35 mouse cellular contexts compared by ENCODE assay signal in the genomic region with DNA sequence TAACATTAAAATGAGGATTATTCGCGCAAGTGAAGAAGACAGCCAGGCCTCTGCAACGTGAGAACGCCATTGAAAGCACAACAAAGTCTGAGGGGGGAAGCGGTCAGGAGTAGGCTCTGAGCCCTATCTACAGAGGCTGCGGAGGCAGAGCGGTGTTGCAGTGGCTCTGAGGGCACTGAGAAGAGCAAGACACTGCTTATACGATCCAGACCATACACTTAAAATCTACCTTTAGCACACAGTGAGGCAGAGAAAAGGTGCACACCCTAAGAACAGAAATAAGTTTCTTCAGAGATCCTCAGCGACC. TPM values are rescaled to one million over a fixed set of nuclear protein-coding genes. Genes with fewer than 3 reads are reported as not detected.
DNase-seq lines count a peak whose midpoint lies in the region; ATAC-seq lines count a peak whose summit lies in the region.
"Had no signal": no experiment of that assay in that cellular context is flagged by ENCODE, and none has a peak within 500 bp of the region (broad histone marks: within the 10 kb centered on the region; RNA-seq: fewer than 3 reads in every experiment).

No protein-coding gene starts in this region.

- peaks cover 40% of the 10 kb centered on the region for H3K27me3 ChIP-seq in hindbrain, embryonic 15.5 days
- H3K27me3 ChIP-seq in hindbrain, embryonic 10.5 days (ENCODE audit: insufficient read depth, poor library complexity, severe bottlenecking): peaks cover 64% of the 10 kb centered on the region
- peaks cover 8% of the 10 kb centered on the region; the same call in 1 of the 2 replicates for H3K27me3 ChIP-seq in forebrain, embryonic 11.5 days (ENCODE audit: control insufficient read depth, insufficient read depth, low read length)
- peaks cover 47% of the 10 kb centered on the region for H3K27me3 ChIP-seq in forebrain, embryonic 13.5 days
- H3K27me3 ChIP-seq in neural tube, embryonic 13.5 days: peaks cover 70% of the 10 kb centered on the region
- H3K27me3 ChIP-seq in kidney, embryonic 16.5 days (ENCODE audit: insufficient read depth, low read length): peaks cover 16% of the 10 kb centered on the region; the same call in 1 of the 2 replicates
- H3K27me3 ChIP-seq: limb, embryonic 13.5 days; lung, embryonic 15.5 days had no signal

- WGBS in hindbrain, embryonic 15.5 days: 55% methylated on average over 9 of the region's 9 CpGs
- 48% methylated on average over 9 of the region's 9 CpGs for WGBS in hindbrain, embryonic 10.5 days
- WGBS in forebrain, embryonic 11.5 days: 14% methylated on average over 9 of the region's 9 CpGs
- WGBS in forebrain, embryonic 13.5 days: 9% methylated on average over 9 of the region's 9 CpGs
- 45% methylated on average over 9 of the region's 9 CpGs for WGBS in neural tube, embryonic 13.5 days
- WGBS in kidney, embryonic 16.5 days: 61% methylated on average over 9 of the region's 9 CpGs

- intact Hi-C loops in heart, postnatal 36 days (cut with DNase I): no loop called here

- H3K36me3 ChIP-seq in hindbrain, embryonic 15.5 days: no peaks in the 10 kb centered on the region
- no peaks in the 10 kb centered on the region for H3K36me3 ChIP-seq in hindbrain, embryonic 10.5 days
- H3K36me3 ChIP-seq in forebrain, embryonic 11.5 days (ENCODE audit: control insufficient read depth, insufficient read depth, low read length): no peaks in the 10 kb centered on the region
- no peaks in the 10 kb centered on the region for H3K36me3 ChIP-seq in forebrain, embryonic 13.5 days (ENCODE audit: poor library complexity, severe bottlenecking)
- no peaks in the 10 kb centered on the region for H3K36me3 ChIP-seq in neural tube, embryonic 13.5 days
- no peaks in the 10 kb centered on the region for H3K36me3 ChIP-seq in kidney, embryonic 16.5 days (ENCODE audit: insufficient read depth, low read length)
- H3K36me3 ChIP-seq: heart, embryonic 12.5 days; limb, embryonic 13.5 days; lung, embryonic 15.5 days had no signal

- no peak overlapping the region for H3K4me3 ChIP-seq in hindbrain, embryonic 15.5 days
- H3K4me3 ChIP-seq in hindbrain, embryonic 10.5 days: no peak overlapping the region
- no peak overlapping the region for H3K4me3 ChIP-seq in forebrain, embryonic 11.5 days (ENCODE audit: low read depth, low read length)
- no peak overlapping the region for H3K4me3 ChIP-seq in forebrain, embryonic 13.5 days
- no peak overlapping the region for H3K4me3 ChIP-seq in neural tube, embryonic 13.5 days
- H3K4me3 ChIP-seq in kidney, embryonic 16.5 days (ENCODE audit: low read length): no peak overlapping the region
- H3K4me3 ChIP-seq: gastrocnemius, adult 2 months; heart, embryonic 12.5 days; left cerebral cortex, adult 2 months; limb, embryonic 13.5 days; lung, embryonic 15.5 days had no signal

- H3K9ac ChIP-seq in hindbrain, embryonic 15.5 days: no peak overlapping the region
- no peak overlapping the region for H3K9ac ChIP-seq in forebrain, embryonic 11.5 days (ENCODE audit: low read length)
- H3K9ac ChIP-seq in forebrain, embryonic 13.5 days: no peak overlapping the region
- H3K9ac ChIP-seq in neural tube, embryonic 13.5 days: no peak overlapping the region
- no peak overlapping the region for H3K9ac ChIP-seq in kidney, embryonic 16.5 days (replicated peaks; ENCODE audit: low read length)
- H3K9ac ChIP-seq: heart, embryonic 12.5 days; limb, embryonic 13.5 days; lung, embryonic 15.5 days had no signal

- no peak overlapping the region for H3K4me2 ChIP-seq in hindbrain, embryonic 15.5 days
- peak overlapping the region; percentile 25; the same call in 1 of the 2 replicates for H3K4me2 ChIP-seq in forebrain, embryonic 11.5 days (ENCODE audit: low read depth, low read length, severe bottlenecking)
- peak overlapping the region; percentile 41 for H3K4me2 ChIP-seq in forebrain, embryonic 13.5 days
- no peak overlapping the region for H3K4me2 ChIP-seq in neural tube, embryonic 13.5 days
- no peak overlapping the region for H3K4me2 ChIP-seq in kidney, embryonic 16.5 days (replicated peaks; ENCODE audit: low read depth, low read length)
- H3K4me2 ChIP-seq: heart, embryonic 12.5 days; limb, embryonic 13.5 days; liver, embryonic 11.5 days; lung, embryonic 15.5 days; midbrain, embryonic 11.5 days had no signal

- ATAC-seq in hindbrain, embryonic 15.5 days (ENCODE audit: low FRiP score, low read depth): peak; percentile 16; the same call in 1 of the 2 replicates
- peak; percentile 62 for ATAC-seq in forebrain, embryonic 11.5 days (replicated peaks; ENCODE audit: low FRiP score)
- peak; percentile 44 for ATAC-seq in forebrain, embryonic 13.5 days
- ATAC-seq in neural tube, embryonic 13.5 days (ENCODE audit: low read depth): peak; percentile 61
- ATAC-seq in kidney, embryonic 16.5 days (ENCODE audit: low FRiP score, low TSS enrichment): no peak
- ATAC-seq: activated CD4-positive, CD25-positive, alpha-beta regulatory T cell, adult 4 months; inflammation-experienced regulatory T-cells, adult 6 months had no signal

- H3K4me1 ChIP-seq in hindbrain, embryonic 15.5 days (replicated peaks): peaks cover 6% of the 10 kb centered on the region; the same call in 1 of the 2 replicates
- 0 out of 2 replicates have a peak, but pooled peaks cover 4% of the 10 kb centered on the region for H3K4me1 ChIP-seq in hindbrain, embryonic 10.5 days (replicated peaks)
- H3K4me1 ChIP-seq in forebrain, embryonic 11.5 days (replicated peaks; ENCODE audit: control insufficient read depth, insufficient read depth, low read length): peaks cover 7% of the 10 kb centered on the region; the same call in 1 of the 2 replicates
- H3K4me1 ChIP-seq in forebrain, embryonic 13.5 days: peaks cover 21% of the 10 kb centered on the region
- H3K4me1 ChIP-seq in neural tube, embryonic 13.5 days (replicated peaks): peaks cover 19% of the 10 kb centered on the region
- no peaks in the 10 kb centered on the region for H3K4me1 ChIP-seq in kidney, embryonic 16.5 days (ENCODE audit: insufficient read depth, low read length)
- H3K4me1 ChIP-seq: heart, embryonic 12.5 days; limb, embryonic 13.5 days; lung, embryonic 15.5 days had no signal

- DNase-seq in hindbrain, embryonic 10.5 days (ENCODE audit: low spot score): no peak
- peak; percentile 60 for DNase-seq in forebrain, embryonic 11.5 days (ENCODE audit: low spot score)
- DNase-seq in heart, postnatal 36 days: no peak
- DNase-seq: adrenal gland, adult 2 months; adrenal gland, postnatal 36 days; B cell, adult 2 months; gastrocnemius, adult 2 months; gastrocnemius, postnatal 36 days; heart, adult 18-20 months; kidney, adult 11 months; kidney, postnatal 25 days; lung, postnatal 36 days; right cerebral cortex, postnatal 14 days; spleen, adult 18-20 months; thymus, postnatal 14 days had no signal

- no peak overlapping the region for H3K27ac ChIP-seq in hindbrain, embryonic 15.5 days (replicated peaks)
- H3K27ac ChIP-seq in hindbrain, embryonic 10.5 days: no peak overlapping the region
- H3K27ac ChIP-seq in forebrain, embryonic 11.5 days (ENCODE audit: low read depth, low read length): peak overlapping the region; percentile 34; the same call in 1 of the 2 replicates
- H3K27ac ChIP-seq in forebrain, embryonic 13.5 days: peak overlapping the region; percentile 51
- no peak overlapping the region for H3K27ac ChIP-seq in neural tube, embryonic 13.5 days (replicated peaks)
- H3K27ac ChIP-seq in kidney, embryonic 16.5 days (ENCODE audit: low read length): no peak overlapping the region
- H3K27ac ChIP-seq: gastrocnemius, adult 2 months; left cerebral cortex, adult 2 months; limb, embryonic 13.5 days; lung, embryonic 15.5 days had no signal

- no peaks in the 10 kb centered on the region for H3K9me3 ChIP-seq in hindbrain, embryonic 15.5 days
- peaks cover 3% of the 10 kb centered on the region; the same call in 1 of the 2 replicates for H3K9me3 ChIP-seq in hindbrain, embryonic 10.5 days
- H3K9me3 ChIP-seq in forebrain, embryonic 11.5 days (ENCODE audit: control insufficient read depth, low read length): no peaks in the 10 kb centered on the region
- H3K9me3 ChIP-seq in forebrain, embryonic 13.5 days (replicated peaks): peaks cover 5% of the 10 kb centered on the region; the same call in 1 of the 2 replicates
- no peaks in the 10 kb centered on the region for H3K9me3 ChIP-seq in neural tube, embryonic 13.5 days
- no peaks in the 10 kb centered on the region for H3K9me3 ChIP-seq in kidney, embryonic 16.5 days (ENCODE audit: low read length)
- H3K9me3 ChIP-seq: heart, embryonic 12.5 days; limb, embryonic 13.5 days; lung, embryonic 15.5 days had no signal

RNA-seq across cellular contexts. Expression of a gene that starts 33.3 kb away (rescaled TPM):
- not detected in 2 replicates for polyA plus RNA-seq in hindbrain, embryonic 15.5 days (2015; fragmentation: Nextera tagmentation; extraction: Ambion mirVana)
- 0.33 and 1.4 TPM in 2 replicates for polyA plus RNA-seq in hindbrain, embryonic 10.5 days (2016; fragmentation: Nextera tagmentation; extraction: Ambion mirVana)
- 34.9 and 37.0 TPM in 2 replicates for polyA plus RNA-seq in forebrain, embryonic 11.5 days (2014; fragmentation: Nextera tagmentation; extraction: Ambion mirVana)
- polyA plus RNA-seq in forebrain, embryonic 13.5 days (2015; fragmentation: Nextera tagmentation; extraction: Ambion mirVana): 13.6 and 38.7 TPM in 2 replicates
- polyA plus RNA-seq in neural tube, embryonic 13.5 days (2015; fragmentation: Nextera tagmentation; extraction: Ambion mirVana): 0.12 TPM in 1 of 2 replicates, not detected in the other
- not detected in 2 replicates for polyA plus RNA-seq in kidney, embryonic 16.5 days (2015; fragmentation: Nextera tagmentation; extraction: Ambion mirVana)
- not detected for total RNA-seq in heart, postnatal 36 days (2021)
- total RNA-seq: adrenal gland, adult 2 months; adrenal gland, postnatal 36 days; common myeloid progenitor, adult 5-6 weeks; gastrocnemius, adult 2 months; gastrocnemius, postnatal 36 days; heart, adult 18-20 months; hematopoietic stem cell, adult 5-6 weeks; layer of hippocampus, postnatal 14 days; megakaryocyte, adult 5-6 weeks had no signal
- polyA plus RNA-seq: activated CD4-positive, CD25-positive, alpha-beta regulatory T cell, adult 4 months; adrenal gland, adult 2 months; heart, embryonic 12.5 days; heart, postnatal 0 days; inflammation-experienced regulatory T-cells, adult 6 months; kidney, embryonic 14.5 days; limb, embryonic 13.5 days; liver, embryonic 11.5 days; liver, embryonic 16.5 days; lung, embryonic 15.5 days; stomach, embryonic 16.5 days had no signal

Comparison
In these comparisons a context has a peak if more than half of its experiments do, and no peak if none do; other contexts are left out.
1. H3K27ac ChIP-seq: peak in forebrain, embryonic 11.5 days (single experiment) and forebrain, embryonic 13.5 days (single experiment); none in hindbrain, embryonic 15.5 days (single experiment), hindbrain, embryonic 10.5 days (single experiment), neural tube, embryonic 13.5 days (single experiment) and kidney, embryonic 16.5 days (single experiment).
2. H3K4me2 ChIP-seq: peak in forebrain, embryonic 11.5 days (single experiment) and forebrain, embryonic 13.5 days (single experiment); none in hindbrain, embryonic 15.5 days (single experiment), neural tube, embryonic 13.5 days (single experiment) and kidney, embryonic 16.5 days (single experiment).